Mouse (Mus musculus) forebrain, embryonic 14.5 days (tissue): ENCODE results near the gene Malsu1. TPM values are rescaled to one million over a fixed set of nuclear protein-coding genes. Genes with fewer than 3 reads are reported as not detected.
A peak's percentile ranks its signal among the peaks of the same experiment; 100 is the strongest.

Source experiments
- ATAC-seq: fragments of 200-750 bp; cut with Nextera tagmentation; 2 replicates; pipeline ENCODE4 v1.8.0; 2017; ENCODE audit warnings: mild to moderate bottlenecking, moderate library complexity
- DNase-seq: peaks from one replicate; pipeline ENCODE4 v3.0.0-alpha.2; 2015; ENCODE audit warnings: low spot score
- H3K27ac ChIP-seq: fragments of 300-500 bp; sonication (generic); 2 replicates; pipeline ENCODE4 v1.5.1; 2014; ENCODE audit warnings: low read depth, mild to moderate bottlenecking, control low read depth, low read length, moderate library complexity
- H3K27me3 ChIP-seq: fragments of 300-500 bp; sonication (generic); replicated peaks from 2 replicates; pipeline ENCODE4 v1.6.1; 2014; ENCODE audit warnings: low read length, control low read depth, mixed read lengths; ENCODE audit not compliant: control insufficient read depth, insufficient read depth
- H3K36me3 ChIP-seq: fragments of 300-500 bp; sonication (generic); 2 replicates; pipeline ENCODE4 v1.6.1; 2014; ENCODE audit warnings: low read length, control low read depth; ENCODE audit not compliant: control insufficient read depth, insufficient read depth
- H3K4me1 ChIP-seq: fragments of 300-500 bp; sonication (generic); 2 replicates; pipeline ENCODE4 v1.6.1; 2014; ENCODE audit warnings: antibody characterized with exemption, low read length, control low read depth; ENCODE audit not compliant: control insufficient read depth, insufficient read depth
- H3K4me2 ChIP-seq: fragments of 300-500 bp; sonication (generic); 2 replicates; pipeline ENCODE4 v1.6.1; 2014; ENCODE audit warnings: mild to moderate bottlenecking, control low read depth, low read length
- H3K4me3 ChIP-seq: fragments of 300-500 bp; sonication (generic); 2 replicates; pipeline ENCODE4 v1.5.1; 2014; ENCODE audit warnings: low read depth, low read length, control low read depth
- H3K9ac ChIP-seq: fragments of 300-500 bp; sonication (generic); 2 replicates; pipeline ENCODE4 v1.6.1; 2014; ENCODE audit warnings: mild to moderate bottlenecking, low read length, control low read depth, moderate library complexity
- H3K9me3 ChIP-seq: fragments of 300-500 bp; sonication (generic); replicated peaks from 2 replicates; pipeline ENCODE4 v1.6.1; 2016; ENCODE audit warnings: low read length, control low read depth, mixed read lengths; ENCODE audit not compliant: control insufficient read depth
- WGBS: fragments of 180-500 bp; shearing (Covaris S2); extraction: QIAGEN DNeasy Blood & Tissue Kit; methylation state at CpG from one replicate; pipeline ENCODE4 v1.1.7; 2014; 5-methylcytosine and 5-hydroxymethylcytosine counted together
- polyA plus RNA-seq: library from polyadenylated mRNA; unstranded; fragments of >200 nt; fragmentation: Nextera tagmentation; extraction: Ambion mirVana; gene quantifications from 2 replicates; pipeline ENCODE4 v1.2.1, GENCODE M21; 2014

Malsu1 gene
- polyA plus RNA-seq, 1 experiment from 2014 or later: 65.0 TPM

GRCm38 (mm10) chr6:49037268-49037662 lies 36.3 kb upstream of the Malsu1 start:
- ATAC-seq (no peak), DNase-seq (no peak)
- Histone ChIP-seq H3K36me3 (no peaks in the 10 kb centered on the region), H3K9ac (no peak overlapping the region), H3K4me3 (no peak overlapping the region), H3K4me1 (no peaks in the 10 kb centered on the region), H3K27ac (no peak overlapping the region), H3K4me2 (no peak overlapping the region), H3K9me3 (no peaks in the 10 kb centered on the region), H3K27me3 (no peaks in the 10 kb centered on the region)
- WGBS: 61% methylated on average over 12 of the region's 12 CpGs

- ATAC-seq (peak; percentile 50; the same call in 1 of the 2 replicates), DNase-seq (peak; percentile 75)
- Histone ChIP-seq H3K27me3 (no peaks in the 10 kb centered on the region), H3K4me2 (peak overlapping the region; percentile 40), H3K36me3 (no peaks in the 10 kb centered on the region), H3K9ac (no peak overlapping the region; the same call in 1 of the 2 replicates), H3K27ac (no peak overlapping the region), H3K4me3 (peak overlapping the region; percentile 18; the same call in 1 of the 2 replicates), H3K9me3 (no peaks in the 10 kb centered on the region), H3K4me1 (no peaks in the 10 kb centered on the region)
- WGBS: 18% methylated on average over 18 of the region's 18 CpGs
Observed at GRCm38 (mm10) chr6:49039470-49040180, 34.0 kb upstream of the Malsu1 start.

- Histone ChIP-seq H3K4me1 (no peaks in the 10 kb centered on the region), H3K4me3 (no peak overlapping the region), H3K36me3 (no peaks in the 10 kb centered on the region), H3K9me3 (no peaks in the 10 kb centered on the region), H3K9ac (no peak overlapping the region), H3K27me3 (no peaks in the 10 kb centered on the region), H3K27ac (no peak overlapping the region), H3K4me2 (no peak overlapping the region)
- DNase-seq (no peak), ATAC-seq (no peak)
- WGBS: 78% methylated on average over 6 of the region's 6 CpGs
Observed at GRCm38 (mm10) chr6:49046502-49046901, 27.1 kb upstream of the Malsu1 start.

GRCm38 (mm10) chr6:49046976-49047375 lies 26.6 kb upstream of the Malsu1 start:
- no peaks in the 10 kb centered on the region for H3K9me3 ChIP-seq
- 90% methylated on average over 8 of the region's 8 CpGs for WGBS
- no peak overlapping the region for H3K9ac ChIP-seq
- no peaks in the 10 kb centered on the region for H3K27me3 ChIP-seq
- no peak for DNase-seq
- no peak overlapping the region for H3K4me3 ChIP-seq
- no peaks in the 10 kb centered on the region for H3K4me1 ChIP-seq
- no peak for ATAC-seq
- H3K4me2 ChIP-seq: no peak overlapping the region
- no peak overlapping the region for H3K27ac ChIP-seq
- no peaks in the 10 kb centered on the region for H3K36me3 ChIP-seq

- ATAC-seq (no peak), DNase-seq (no peak)
- Histone ChIP-seq H3K27ac (no peak overlapping the region), H3K27me3 (no peaks in the 10 kb centered on the region), H3K4me2 (no peak overlapping the region), H3K4me3 (no peak overlapping the region), H3K9me3 (no peaks in the 10 kb centered on the region), H3K4me1 (no peaks in the 10 kb centered on the region), H3K36me3 (no peaks in the 10 kb centered on the region), H3K9ac (no peak overlapping the region)
- 86% methylated on average over 10 of the region's 10 CpGs for WGBS
Observed at GRCm38 (mm10) chr6:49047848-49048247, 25.7 kb upstream of the Malsu1 start.

- H3K9me3 ChIP-seq: no peaks in the 10 kb centered on the region
- DNase-seq: no peak
- H3K36me3 ChIP-seq: no peaks in the 10 kb centered on the region
- H3K4me1 ChIP-seq: no peaks in the 10 kb centered on the region
- no peak overlapping the region for H3K4me2 ChIP-seq
- H3K27me3 ChIP-seq: no peaks in the 10 kb centered on the region
- no peak for ATAC-seq
- no peak overlapping the region for H3K27ac ChIP-seq
- H3K4me3 ChIP-seq: no peak overlapping the region
- H3K9ac ChIP-seq: no peak overlapping the region
- WGBS: 88% methylated on average over 10 of the region's 10 CpGs
Observed at GRCm38 (mm10) chr6:49048395-49048794, 25.2 kb upstream of the Malsu1 start.

GRCm38 (mm10) chr6:49050677-49051410 lies 22.8 kb upstream of the Malsu1 start:
- no peak overlapping the region for H3K4me2 ChIP-seq
- ATAC-seq (no peak), DNase-seq (no peak)
- H3K27ac ChIP-seq: no peak overlapping the region
- no peak overlapping the region for H3K4me3 ChIP-seq
- peaks cover 5% of the 10 kb centered on the region for H3K4me1 ChIP-seq
- 51% methylated on average over 11 of the region's 11 CpGs for whole genome bisulfite sequencing
- no peaks in the 10 kb centered on the region for H3K9me3 ChIP-seq
- no peaks in the 10 kb centered on the region for H3K27me3 ChIP-seq
- no peak overlapping the region for H3K9ac ChIP-seq
- H3K36me3 ChIP-seq: no peaks in the 10 kb centered on the region

GRCm38 (mm10) chr6:49052191-49052590 lies 21.4 kb upstream of the Malsu1 start:
- H3K27ac ChIP-seq: no peak overlapping the region
- ATAC-seq (no peak), DNase-seq (no peak)
- 71% methylated on average over 5 of the region's 5 CpGs for WGBS
- H3K9ac ChIP-seq: no peak overlapping the region
- H3K36me3 ChIP-seq: no peaks in the 10 kb centered on the region
- H3K27me3 ChIP-seq: no peaks in the 10 kb centered on the region
- H3K4me1 ChIP-seq: peaks cover 5% of the 10 kb centered on the region
- no peaks in the 10 kb centered on the region for H3K9me3 ChIP-seq
- H3K4me2 ChIP-seq: no peak overlapping the region
- no peak overlapping the region for H3K4me3 ChIP-seq

- Histone ChIP-seq H3K27me3 (no peaks in the 10 kb centered on the region), H3K9ac (peak overlapping the region; percentile 29; the same call in 1 of the 2 replicates), H3K4me3 (no peak overlapping the region), H3K4me2 (no peak overlapping the region), H3K4me1 (peaks cover 5% of the 10 kb centered on the region), H3K36me3 (no peaks in the 10 kb centered on the region), H3K27ac (peak overlapping the region; percentile 45; the same call in 1 of the 2 replicates), H3K9me3 (no peaks in the 10 kb centered on the region)
- ATAC-seq (peak; percentile 66), DNase-seq (peak; percentile 71)
- WGBS: 1% methylated on average over 7 of the region's 7 CpGs
Observed at GRCm38 (mm10) chr6:49055256-49055733, 18.3 kb upstream of the Malsu1 start.
